Mouse (Mus musculus): ENCODE data around the gene Pigw. TPM values are rescaled to one million over a fixed set of nuclear protein-coding genes. Genes with fewer than 3 reads are reported as not detected.

Gene Pigw
- polyA plus RNA-seq (2016; fragmentation: Nextera tagmentation; extraction: Ambion mirVana), result 2.6 and 2.8 TPM in 2 replicates

- H3K27me3 ChIP-seq, result no peaks in the 10 kb centered on the region
- peak within 1 kb of the TSS; percentile 92 for H3K4me3 ChIP-seq
- peaks cover 17% of the 10 kb centered on the region for H3K4me1 ChIP-seq
- peak within 1 kb of the TSS; percentile 85 for H3K4me2 ChIP-seq (replicated peaks)
- H3K9ac ChIP-seq (replicated peaks), result peak within 1 kb of the TSS; percentile 75
- under 1% methylated on average over 69 of the region's 81 CpGs for WGBS
- no peaks in the 10 kb centered on the region for H3K9me3 ChIP-seq
- ATAC-seq (ENCODE audit: low FRiP score, low read depth), result peak; percentile 95
- H3K36me3 ChIP-seq, result peaks cover 20% of the 10 kb centered on the region
- H3K27ac ChIP-seq (replicated peaks), result peak within 1 kb of the TSS; percentile 75
Measured at GRCm38 (mm10) chr11:84879772-84880464, at the start of gene Pigw, which contains the start of gene Myo19. Gene Pigw, minus strand, starts transcription at chr11:84880285. Gene Myo19, plus strand, starts transcription at chr11:84880148.

DNA sequence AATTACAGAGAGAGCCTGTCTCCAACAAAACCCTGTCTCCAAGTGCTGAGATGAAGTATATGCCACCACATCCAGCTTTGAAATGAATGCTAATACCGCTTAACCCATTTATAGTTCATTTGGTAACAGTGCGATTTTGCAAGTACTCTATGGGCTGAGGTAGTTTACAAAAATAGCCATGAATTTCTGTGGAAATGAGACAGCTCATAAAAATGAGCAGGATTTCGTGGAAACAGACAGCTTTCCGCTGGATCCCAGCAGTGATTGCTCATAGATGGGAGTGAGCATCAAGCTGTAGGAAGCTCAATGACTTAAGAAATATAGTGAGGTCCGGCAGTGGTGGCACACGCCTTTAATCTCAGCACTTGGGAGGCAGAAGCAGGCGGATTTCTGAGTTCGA is 40.9 kb upstream of the Pigw start:
- H3K36me3 ChIP-seq, result no peaks in the 10 kb centered on the region
- H3K9me3 ChIP-seq, result no peaks in the 10 kb centered on the region
- H3K4me3 ChIP-seq, result no peak overlapping the region
- H3K4me2 ChIP-seq (replicated peaks), result no peak overlapping the region
- no peak for ATAC-seq (ENCODE audit: low FRiP score, low read depth)
- peaks cover 11% of the 10 kb centered on the region; the same call in 1 of the 2 replicates for H3K4me1 ChIP-seq
- no peak overlapping the region for H3K9ac ChIP-seq (replicated peaks)
- H3K27ac ChIP-seq (replicated peaks), result no peak overlapping the region
- no peaks in the 10 kb centered on the region for H3K27me3 ChIP-seq
- WGBS, result 92% methylated on average over 8 of the region's 8 CpGs

DNA sequence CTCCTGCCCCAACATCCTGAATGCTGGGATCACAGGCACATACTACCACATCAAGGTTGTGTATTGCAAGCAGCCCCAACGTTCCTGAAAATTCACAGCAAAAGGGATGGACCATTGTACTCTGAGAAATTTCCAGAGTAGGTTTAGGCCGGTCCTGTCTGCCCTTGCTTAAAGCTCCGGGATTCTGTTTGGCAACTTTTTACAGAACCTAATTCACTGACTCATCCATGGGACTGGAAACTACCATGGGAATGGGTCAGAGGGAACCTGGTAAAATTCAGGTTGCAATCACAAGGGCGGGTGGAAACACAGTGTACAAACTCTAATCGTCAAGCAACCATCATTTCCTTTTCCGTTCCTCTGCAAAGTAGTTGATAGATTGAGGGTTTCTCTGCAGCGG is 39.9 kb upstream of the Pigw start:
- Histone ChIP-seq H3K9me3 (no peaks in the 10 kb centered on the region), H3K36me3 (no peaks in the 10 kb centered on the region), H3K4me2 (replicated peaks) (no peak overlapping the region), H3K27ac (replicated peaks) (no peak overlapping the region), H3K4me3 (no peak overlapping the region), H3K27me3 (no peaks in the 10 kb centered on the region), H3K4me1 (peaks cover 20% of the 10 kb centered on the region), H3K9ac (replicated peaks) (no peak overlapping the region)
- ATAC-seq (ENCODE audit: low FRiP score, low read depth), result no peak
- WGBS, result 82% methylated on average over 7 of the region's 7 CpGs

DNA sequence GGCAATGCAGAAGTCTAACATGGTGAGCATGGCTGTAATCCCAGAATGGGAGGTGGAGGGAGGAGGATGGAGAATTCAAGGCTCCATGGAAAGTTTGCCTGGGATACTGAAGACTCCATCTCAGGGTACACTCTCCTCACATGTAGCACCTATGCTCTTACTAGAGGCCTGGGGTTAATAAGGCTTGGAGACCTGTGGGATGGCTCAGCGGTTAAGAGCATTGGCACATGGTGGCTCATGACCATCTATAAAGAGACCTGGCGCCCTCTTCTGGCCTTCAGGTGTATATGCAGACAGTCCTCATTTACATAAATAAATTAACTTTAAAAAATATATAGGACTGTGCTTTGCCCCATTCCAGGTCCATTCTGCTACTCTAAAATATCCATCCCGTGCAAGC is 39.2 kb upstream of the Pigw start:
- Histone ChIP-seq H3K9ac (replicated peaks) (no peak overlapping the region), H3K36me3 (0 out of 2 replicates have a peak, but pooled peaks cover 2% of the 10 kb centered on the region), H3K9me3 (no peaks in the 10 kb centered on the region), H3K4me3 (no peak overlapping the region), H3K27me3 (no peaks in the 10 kb centered on the region), H3K4me2 (replicated peaks) (no peak overlapping the region), H3K4me1 (peaks cover 26% of the 10 kb centered on the region), H3K27ac (replicated peaks) (no peak overlapping the region)
- ATAC-seq (ENCODE audit: low FRiP score, low read depth), result no peak
- 43% methylated on average over 3 of the region's 3 CpGs for WGBS

- H3K4me2 ChIP-seq (replicated peaks), result peak overlapping the region; percentile 38
- H3K4me3 ChIP-seq, result no peak overlapping the region
- H3K27ac ChIP-seq (replicated peaks), result no peak overlapping the region
- no peaks in the 10 kb centered on the region for H3K9me3 ChIP-seq
- no peaks in the 10 kb centered on the region for H3K27me3 ChIP-seq
- H3K4me1 ChIP-seq, result peaks cover 26% of the 10 kb centered on the region
- peaks cover 10% of the 10 kb centered on the region for H3K36me3 ChIP-seq
- no peak overlapping the region for H3K9ac ChIP-seq (replicated peaks)
- 0 out of 2 replicates have a peak, but pooled peaks have one; percentile 62 for ATAC-seq (ENCODE audit: low FRiP score, low read depth)
- WGBS, result 8% methylated on average over 16 of the region's 16 CpGs
Measured at GRCm38 (mm10) chr11:84918425-84918824, 38.3 kb upstream of the Pigw start.

DNA sequence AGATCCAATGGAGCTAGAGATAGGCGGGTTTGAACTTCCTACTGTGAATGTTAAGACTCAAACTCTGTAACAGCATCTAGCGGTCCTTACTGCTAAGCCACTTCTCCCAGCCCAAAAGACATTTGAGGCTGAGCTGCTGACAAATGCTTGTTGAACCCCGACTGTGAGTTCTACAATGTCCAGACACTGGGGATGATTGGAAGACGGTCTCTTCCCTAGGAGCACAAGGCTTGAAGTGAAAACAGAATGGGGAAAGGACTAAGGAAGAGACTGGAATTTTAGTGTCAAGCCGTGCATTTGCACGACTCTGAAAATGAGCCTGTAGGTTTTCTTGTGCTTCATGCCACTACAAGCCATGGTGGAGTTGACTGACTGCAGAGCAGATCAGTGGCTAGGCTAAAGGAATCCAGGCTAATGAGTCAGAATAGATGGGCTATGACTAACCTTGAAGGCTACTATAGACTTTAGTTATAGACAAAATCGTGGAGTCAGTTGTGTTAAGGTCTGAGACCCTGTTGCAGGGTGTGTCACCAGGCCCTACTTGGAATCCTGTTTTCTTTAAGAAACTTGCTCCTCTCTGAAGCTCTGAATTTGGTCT is 36.7 kb upstream of the Pigw start:
- peak overlapping the region; percentile 90 for H3K4me2 ChIP-seq (replicated peaks)
- H3K27me3 ChIP-seq, result no peaks in the 10 kb centered on the region
- no peak overlapping the region for H3K27ac ChIP-seq (replicated peaks)
- H3K4me3 ChIP-seq, result peak overlapping the region; percentile 97
- ATAC-seq (ENCODE audit: low FRiP score, low read depth), result no peak
- 61% methylated on average over 7 of the region's 7 CpGs for WGBS
- peak overlapping the region; percentile 86; the same call in 1 of the 2 replicates for H3K9ac ChIP-seq (replicated peaks)
- peaks cover 25% of the 10 kb centered on the region for H3K36me3 ChIP-seq
- H3K4me1 ChIP-seq, result peaks cover 26% of the 10 kb centered on the region
- no peaks in the 10 kb centered on the region for H3K9me3 ChIP-seq

DNA sequence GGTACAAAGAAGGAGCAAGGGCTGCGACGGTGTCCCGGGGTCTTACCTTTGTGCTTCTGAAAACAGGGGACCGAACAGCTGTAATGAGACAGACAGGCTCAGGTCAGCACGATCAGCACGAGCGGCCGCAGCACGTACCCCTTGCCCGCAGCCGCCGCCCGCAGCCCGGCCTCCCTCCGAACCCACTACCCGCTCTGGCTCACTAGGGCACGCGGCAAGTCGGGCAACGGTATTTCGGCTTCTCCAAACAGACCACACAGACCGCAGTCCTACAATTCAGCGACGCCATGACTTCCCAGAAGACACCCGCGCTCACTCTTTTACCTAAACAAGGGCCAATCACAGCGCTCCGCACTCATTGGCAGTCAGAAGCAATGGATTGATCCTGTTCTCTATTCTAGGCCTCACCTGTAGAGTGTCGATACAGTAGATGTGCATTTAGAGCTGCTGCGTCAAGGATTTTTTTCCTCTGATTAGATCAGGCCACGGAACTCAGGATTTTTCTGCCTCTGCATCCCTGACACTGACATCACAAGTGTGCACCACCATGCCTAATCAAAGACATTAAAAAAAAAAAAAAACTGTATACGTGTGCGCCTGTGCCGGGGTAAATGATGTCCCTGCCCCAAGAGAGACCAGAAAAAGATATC is 36.1 kb upstream of the Pigw start, which contains the start of gene Znhit3:
Gene Znhit3 (minus strand): TSS at position 314 of the 650 bp plus-strand sequence.
- ATAC-seq (ENCODE audit: low FRiP score, low read depth), result peak; percentile 75; the same call in 1 of the 2 replicates
- Histone ChIP-seq H3K9ac (replicated peaks) (peak within 1 kb of the TSS; percentile 86), H3K27me3 (no peaks in the 10 kb centered on the region), H3K4me1 (peaks cover 26% of the 10 kb centered on the region), H3K4me3 (peak within 1 kb of the TSS; percentile 97), H3K4me2 (replicated peaks) (peak within 1 kb of the TSS; percentile 90), H3K9me3 (no peaks in the 10 kb centered on the region), H3K27ac (replicated peaks) (no peak within 1 kb of the TSS), H3K36me3 (peaks cover 31% of the 10 kb centered on the region)
- WGBS, result 4% methylated on average over 34 of the region's 34 CpGs

DNA sequence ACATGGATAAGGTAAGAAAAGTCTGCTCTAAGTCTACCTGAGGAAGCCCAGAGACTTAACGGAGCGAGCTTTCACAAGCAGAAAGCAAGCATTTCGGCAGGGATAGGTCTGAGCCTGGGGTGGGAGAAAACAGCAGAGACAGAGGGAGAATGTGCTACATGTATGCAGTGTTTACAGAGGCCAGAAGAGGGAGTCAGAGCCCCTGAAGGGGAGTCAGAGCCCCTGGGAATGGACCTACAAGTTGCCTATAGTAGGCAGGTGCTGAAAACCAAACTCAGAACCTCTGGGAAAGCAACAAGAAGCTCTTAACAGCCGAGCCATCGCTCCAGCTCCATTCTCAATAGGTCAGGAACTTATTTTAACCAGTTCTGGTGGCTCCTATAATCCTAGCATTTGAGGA is 34.6 kb upstream of the Pigw start:
- Histone ChIP-seq H3K27ac (replicated peaks) (no peak overlapping the region), H3K4me2 (replicated peaks) (0 out of 2 replicates have a peak overlapping the region, but pooled peaks have one; percentile 90), H3K9me3 (no peaks in the 10 kb centered on the region), H3K9ac (replicated peaks) (no peak overlapping the region), H3K4me1 (peaks cover 26% of the 10 kb centered on the region), H3K27me3 (no peaks in the 10 kb centered on the region), H3K36me3 (peaks cover 45% of the 10 kb centered on the region), H3K4me3 (no peak overlapping the region)
- no peak for ATAC-seq (ENCODE audit: low FRiP score, low read depth)
- 83% methylated on average over 5 of the region's 5 CpGs for WGBS

DNA sequence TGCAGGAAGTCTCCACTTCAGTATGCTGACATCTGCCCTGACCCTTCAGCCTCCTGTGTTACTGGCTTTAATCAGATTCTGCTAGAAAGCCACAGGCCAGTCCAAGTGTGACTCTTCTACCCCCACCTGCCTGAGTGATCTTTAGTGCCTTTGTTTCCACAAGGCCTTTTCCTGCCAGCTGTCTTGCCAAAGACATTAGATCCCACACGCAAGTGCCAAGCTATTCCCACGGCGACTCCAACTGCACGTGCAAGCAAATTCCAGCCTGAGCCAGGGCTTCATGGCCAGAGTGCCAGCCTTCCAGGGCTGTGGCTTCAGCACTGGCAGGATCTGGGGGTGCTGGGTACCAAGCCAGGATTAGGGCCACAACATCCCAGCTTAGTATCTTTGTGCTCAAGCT is 30.3 kb upstream of the Pigw start:
- no peak for ATAC-seq (ENCODE audit: low FRiP score, low read depth)
- H3K4me1 ChIP-seq, result peaks cover 11% of the 10 kb centered on the region
- no peak overlapping the region for H3K4me3 ChIP-seq
- no peak overlapping the region for H3K27ac ChIP-seq (replicated peaks)
- H3K9ac ChIP-seq (replicated peaks), result no peak overlapping the region
- H3K27me3 ChIP-seq, result no peaks in the 10 kb centered on the region
- peaks cover 86% of the 10 kb centered on the region for H3K36me3 ChIP-seq
- no peak overlapping the region for H3K4me2 ChIP-seq (replicated peaks)
- 92% methylated on average over 4 of the region's 4 CpGs for WGBS
- H3K9me3 ChIP-seq, result no peaks in the 10 kb centered on the region

DNA sequence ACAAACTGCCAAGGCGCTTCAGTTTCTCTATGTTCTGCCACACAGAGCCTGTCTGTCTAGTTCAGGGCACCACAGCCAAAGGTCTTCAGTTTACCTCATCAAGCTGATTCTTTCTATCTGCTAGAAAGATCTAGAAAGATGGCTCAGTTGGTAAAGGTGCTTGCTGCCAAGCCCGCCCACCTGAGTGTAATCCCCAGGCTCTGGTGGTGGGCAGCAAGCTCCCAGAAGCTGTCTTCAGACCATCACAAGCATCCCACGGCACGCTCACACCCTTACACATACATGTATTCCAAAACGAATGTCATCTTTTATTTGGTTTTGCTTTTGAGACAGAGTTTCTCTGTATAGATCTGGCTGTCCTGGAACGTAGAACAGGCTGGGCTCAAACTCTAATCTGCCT is 28.4 kb upstream of the Pigw start:
- Histone ChIP-seq H3K4me1 (no peaks in the 10 kb centered on the region), H3K9me3 (no peaks in the 10 kb centered on the region), H3K27me3 (no peaks in the 10 kb centered on the region), H3K36me3 (peaks cover 95% of the 10 kb centered on the region), H3K9ac (replicated peaks) (no peak overlapping the region), H3K27ac (replicated peaks) (no peak overlapping the region), H3K4me3 (no peak overlapping the region), H3K4me2 (replicated peaks) (no peak overlapping the region)
- no peak for ATAC-seq (ENCODE audit: low FRiP score, low read depth)
- 92% methylated on average over 6 of the region's 6 CpGs for WGBS

DNA sequence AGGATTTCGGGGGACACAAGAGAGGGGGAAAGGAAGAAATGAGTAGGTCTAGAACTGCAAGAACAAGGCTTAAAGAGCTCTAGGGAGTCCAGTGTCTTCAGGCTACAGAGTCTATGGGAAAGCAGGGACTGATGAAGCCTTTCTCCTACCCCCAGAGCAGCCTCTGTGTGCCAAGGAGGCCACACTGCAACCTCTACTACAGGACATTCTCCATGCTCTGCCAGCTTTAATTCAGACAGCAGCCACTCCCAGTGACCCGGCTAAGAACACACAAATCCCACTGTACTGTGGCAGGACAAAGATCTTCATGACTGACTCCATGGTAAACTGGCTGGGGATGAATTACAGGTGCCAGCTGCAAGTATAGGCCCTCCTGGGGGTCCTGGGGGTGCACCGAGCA is 27.0 kb upstream of the Pigw start:
- H3K36me3 ChIP-seq, result peaks cover 96% of the 10 kb centered on the region
- no peak overlapping the region for H3K4me3 ChIP-seq
- no peak overlapping the region for H3K27ac ChIP-seq (replicated peaks)
- no peak overlapping the region for H3K9ac ChIP-seq (replicated peaks)
- H3K4me2 ChIP-seq (replicated peaks), result no peak overlapping the region
- no peaks in the 10 kb centered on the region for H3K9me3 ChIP-seq
- H3K4me1 ChIP-seq, result no peaks in the 10 kb centered on the region
- 77% methylated on average over 3 of the region's 3 CpGs for WGBS
- ATAC-seq (ENCODE audit: low FRiP score, low read depth), result no peak
- H3K27me3 ChIP-seq, result no peaks in the 10 kb centered on the region

DNA sequence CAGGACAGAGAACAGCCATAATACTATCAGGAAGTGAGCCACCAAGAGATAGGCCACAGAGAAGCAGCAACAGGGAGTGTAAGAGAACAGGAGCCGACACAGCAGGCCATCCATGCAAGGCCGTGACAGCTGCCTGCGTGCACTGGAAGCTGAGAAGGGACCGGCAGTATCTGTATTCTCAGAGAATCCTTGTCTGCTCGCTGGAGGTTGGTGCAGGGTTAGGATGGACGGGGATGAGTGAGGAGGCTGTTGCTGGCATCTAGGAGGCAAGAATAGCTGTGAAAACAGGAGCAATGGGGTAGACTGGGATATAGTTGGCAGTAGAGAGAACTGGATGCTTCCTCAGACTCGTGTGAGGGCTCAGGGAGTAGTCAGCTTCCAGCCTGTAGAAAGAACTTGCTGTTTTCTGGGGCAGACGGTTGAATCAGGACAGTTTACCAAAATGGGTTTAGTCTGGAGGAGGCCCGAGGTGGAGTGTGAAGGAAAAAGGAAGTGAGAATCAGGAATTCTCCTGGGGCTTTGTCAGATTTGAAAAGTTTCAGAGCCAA is 24.6 kb upstream of the Pigw start:
- Histone ChIP-seq H3K4me2 (replicated peaks) (no peak overlapping the region), H3K9me3 (no peaks in the 10 kb centered on the region), H3K4me1 (no peaks in the 10 kb centered on the region), H3K36me3 (peaks cover 98% of the 10 kb centered on the region), H3K9ac (replicated peaks) (no peak overlapping the region), H3K27me3 (no peaks in the 10 kb centered on the region), H3K27ac (replicated peaks) (no peak overlapping the region), H3K4me3 (no peak overlapping the region)
- 85% methylated on average over 9 of the region's 9 CpGs for WGBS
- no peak for ATAC-seq (ENCODE audit: low FRiP score, low read depth)

Data from midbrain, embryonic 12.5 days (tissue).